In the genomic region with DNA sequence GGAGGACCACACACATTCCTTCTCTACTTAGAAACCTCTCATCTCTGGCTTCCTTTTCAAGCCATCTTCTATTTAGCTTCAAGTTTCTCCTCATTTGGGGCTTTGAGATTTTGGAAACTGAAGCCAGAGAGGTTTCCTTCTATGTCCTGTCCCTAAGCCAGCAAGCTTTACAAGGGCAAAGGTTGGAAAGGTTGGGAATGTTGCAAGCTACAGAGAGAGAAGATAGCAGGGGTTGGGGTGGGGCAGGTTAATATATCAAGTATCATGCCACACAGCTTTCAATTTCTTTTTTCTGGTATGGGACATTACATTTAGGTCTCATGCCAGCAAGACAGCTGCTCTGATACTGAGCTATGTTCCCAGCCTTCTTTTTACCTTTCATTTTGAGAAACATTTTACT, we compare ENCODE assay signal across 19 mouse cellular contexts.
"Had no signal": no experiment of that assay in that cellular context is flagged by ENCODE, and none has a peak within 500 bp of the region (broad histone marks: within the 10 kb centered on the region; RNA-seq: fewer than 3 reads in every experiment).

No protein-coding gene starts in this region.

- H3K4me2 ChIP-seq: midbrain, embryonic 12.5 days; midbrain, embryonic 15.5 days; neural tube, embryonic 12.5 days; neural tube, embryonic 15.5 days had no signal

- H3K4me1 ChIP-seq: midbrain, embryonic 12.5 days; midbrain, embryonic 15.5 days; neural tube, embryonic 12.5 days; neural tube, embryonic 15.5 days had no signal

- H3K27me3 ChIP-seq: midbrain, embryonic 12.5 days; midbrain, embryonic 15.5 days; neural tube, embryonic 12.5 days; neural tube, embryonic 15.5 days had no signal

- H3K27ac ChIP-seq: left cerebral cortex, adult 2 months; liver, embryonic 14.5 days; macrophage; midbrain, embryonic 12.5 days; midbrain, embryonic 15.5 days; neural tube, embryonic 12.5 days; neural tube, embryonic 15.5 days had no signal

- H3K9ac ChIP-seq: liver, embryonic 14.5 days; midbrain, embryonic 12.5 days; midbrain, embryonic 15.5 days; neural tube, embryonic 12.5 days; neural tube, embryonic 15.5 days had no signal

- H3K4me3 ChIP-seq: left cerebral cortex, adult 2 months; midbrain, embryonic 12.5 days; midbrain, embryonic 15.5 days; neural tube, embryonic 12.5 days; neural tube, embryonic 15.5 days had no signal

- DNase-seq: kidney, adult 18-20 months; kidney, adult 9 months; kidney, postnatal 14 days; kidney, postnatal 4 days; layer of hippocampus, postnatal 36 days; lung, adult 2 months; lung, postnatal 14 days; retina, postnatal 1 day; right cerebral cortex, postnatal 25 days; thymus, adult 18-20 months; thymus, postnatal 36 days had no signal

- H3K36me3 ChIP-seq: midbrain, embryonic 12.5 days; midbrain, embryonic 15.5 days; neural tube, embryonic 12.5 days; neural tube, embryonic 15.5 days had no signal

- H3K9me3 ChIP-seq: midbrain, embryonic 12.5 days; midbrain, embryonic 15.5 days; neural tube, embryonic 12.5 days; neural tube, embryonic 15.5 days had no signal

- ATAC-seq: inflammation-experienced regulatory T-cells, adult 6 months; midbrain, embryonic 15.5 days had no signal
